Mouse (Mus musculus): ENCODE data around the gene Grin1.

DNA sequence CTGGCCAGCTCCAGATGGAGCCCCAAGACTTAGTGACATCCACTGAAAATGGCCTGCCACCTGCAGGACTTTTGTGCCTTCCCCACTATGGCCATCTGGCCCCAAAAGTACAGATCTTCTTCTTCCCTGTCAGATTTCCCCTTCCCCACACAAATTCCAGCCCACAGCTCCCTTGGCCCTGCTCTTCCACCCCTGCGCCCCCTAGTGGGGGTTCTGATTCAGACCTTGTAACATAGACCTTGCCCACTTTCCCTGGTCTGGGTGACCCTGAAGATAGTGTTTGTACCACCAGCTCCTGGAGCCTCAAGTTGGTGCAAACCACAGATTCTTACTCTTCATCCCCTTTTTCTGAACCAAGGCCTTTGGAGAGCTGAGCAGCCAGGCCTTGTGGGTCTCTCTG, 26.1 kb downstream of the Grin1 start:
- TF ChIP-seq CTCF (IDR thresholded peaks at IDR 0.05; ENCODE audit: extremely low read depth, insufficient read depth, low read length) (peak; percentile 62), POLR2A (IDR thresholded peaks at IDR 0.05; ENCODE audit: extremely low read depth, insufficient read depth, low read length) (no peak)

Data from cortical plate, adult 2 months (tissue).